Comparison of ENCODE assay signal across 9 mouse cellular contexts in the genomic region with DNA sequence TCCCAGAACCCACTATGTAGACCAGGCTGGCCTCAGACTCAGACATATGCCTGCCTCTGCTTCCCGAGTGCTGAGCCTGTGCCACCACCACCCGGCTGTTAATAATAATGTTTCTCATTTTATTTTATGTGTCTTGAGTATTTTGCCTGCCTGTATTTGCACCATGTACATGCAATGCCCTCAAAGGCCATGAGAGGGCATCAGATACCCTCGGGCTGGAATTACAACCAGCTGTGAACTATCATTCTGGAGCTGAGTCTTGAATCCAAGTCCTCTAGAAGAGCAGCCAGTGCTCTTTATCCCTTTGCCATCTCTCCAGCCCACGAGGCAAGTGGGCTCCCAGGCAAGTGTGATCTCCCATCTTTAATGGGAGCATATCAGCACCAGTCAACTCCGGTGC. TPM values are rescaled to one million over a fixed set of nuclear protein-coding genes. Genes with fewer than 3 reads are reported as not detected.
DNase-seq lines count a peak whose midpoint lies in the region; ATAC-seq and TF ChIP-seq lines count a peak whose summit lies in the region.
"Had no signal": no experiment of that assay in that cellular context is flagged by ENCODE, and none has a peak within 500 bp of the region (broad histone marks: within the 10 kb centered on the region; RNA-seq: fewer than 3 reads in every experiment).

No protein-coding gene starts in this region.

- peak; percentile 59 for TF ChIP-seq CTCF in cortical plate, adult 2 months (IDR thresholded peaks at IDR 0.05; ENCODE audit: extremely low read depth, insufficient read depth, low read length)

- no peaks in the 10 kb centered on the region for H3K4me1 ChIP-seq in kidney, embryonic 14.5 days (ENCODE audit: control insufficient read depth, insufficient read depth, low read length)
- H3K4me1 ChIP-seq in ES-E14 (ENCODE audit: control insufficient read depth in 2 of 2, insufficient read depth in 2 of 2, low read length in 2 of 2, poor library complexity in 1 of 2): peaks cover 0 to 3% of the 10 kb centered on the region in 2 experiments; a peak in 1 of 4 replicates
- no peaks in the 10 kb centered on the region for H3K4me1 ChIP-seq in cortical plate, adult 2 months (ENCODE audit: control insufficient read depth, insufficient read depth, low read length)

- H3K4me3 ChIP-seq in kidney, embryonic 14.5 days (ENCODE audit: low read length): no peak overlapping the region
- no peak overlapping the region for H3K4me3 ChIP-seq in ES-E14 (ENCODE audit: insufficient read depth in 1 of 2, low read depth in 1 of 2, low read length in 2 of 2, poor library complexity in 1 of 2, severe bottlenecking in 1 of 2)
- H3K4me3 ChIP-seq in cortical plate, adult 2 months (ENCODE audit: insufficient read depth, low read length): no peak overlapping the region

- no peak overlapping the region for H3K4me2 ChIP-seq in kidney, embryonic 14.5 days (replicated peaks; ENCODE audit: low read depth, low read length)

- no peak for ATAC-seq in kidney, embryonic 14.5 days (ENCODE audit: low FRiP score, low TSS enrichment)
- ATAC-seq in erythroblast, adult 5-6 weeks (replicated peaks; ENCODE audit: low FRiP score, poor library complexity, severe bottlenecking): no peak

- no peak overlapping the region for H3K9ac ChIP-seq in kidney, embryonic 14.5 days (ENCODE audit: low read depth, low read length)
- H3K9ac ChIP-seq in ES-E14 (ENCODE audit: insufficient read depth, low read depth, low read length, poor library complexity, severe bottlenecking): no peak overlapping the region

- in situ Hi-C loops in ES-E14 (cut with MboI; ENCODE audit: low sequenced_read_pairs in 2 of 2, unreplicated experiment in 2 of 2): no loop called here

- H3K36me3 ChIP-seq in kidney, embryonic 14.5 days (ENCODE audit: control insufficient read depth, insufficient read depth, low read length): no peaks in the 10 kb centered on the region
- no peaks in the 10 kb centered on the region for H3K36me3 ChIP-seq in ES-E14 (ENCODE audit: control insufficient read depth, insufficient read depth, low read length, poor library complexity, severe bottlenecking)

- WGBS in kidney, embryonic 14.5 days: 45% methylated on average over 5 of the region's 5 CpGs

- no peak for TF ChIP-seq POLR2A in cortical plate, adult 2 months (IDR thresholded peaks at IDR 0.05; ENCODE audit: extremely low read depth, insufficient read depth, low read length)

- H3K9me3 ChIP-seq in kidney, embryonic 14.5 days (ENCODE audit: control insufficient read depth, low read length): no peaks in the 10 kb centered on the region
- H3K9me3 ChIP-seq in ES-E14 (ENCODE audit: control insufficient read depth, insufficient read depth, low read depth, low read length): no peaks in the 10 kb centered on the region

- H3K27ac ChIP-seq in kidney, embryonic 14.5 days (ENCODE audit: low read depth, low read length): no peak overlapping the region
- no peak overlapping the region for H3K27ac ChIP-seq in ES-E14 (ENCODE audit: insufficient read depth, low read depth, low read length, poor library complexity, severe bottlenecking)
- H3K27ac ChIP-seq in cortical plate, adult 2 months (ENCODE audit: insufficient read depth, low read length): no peak overlapping the region

- H3K27me3 ChIP-seq in kidney, embryonic 14.5 days (ENCODE audit: control insufficient read depth, insufficient read depth, low read length): no peaks in the 10 kb centered on the region; the same call in 1 of the 2 replicates

- peak; percentile 33 for DNase-seq in kidney, adult 11 months
- DNase-seq in A20 (ENCODE audit: low read depth, low spot score) (peak; percentile 69), ES-E14 (ENCODE audit: low read depth, low spot score) (peak; percentile 47)
- DNase-seq in kidney, postnatal 4 days: peak; percentile 65 to 70
- peak; percentile 36 for DNase-seq in thymus, postnatal 0 days (ENCODE audit: low spot score)

TF ChIP-seq in ES-E14, 5 proteins besides CTCF, POLR2A, EP300 and RAD21:
- TF ChIP-seq ZC3H11A (IDR thresholded peaks at IDR 0.05; ENCODE audit: borderline replicate concordance, low read depth, low read length): no peak
- no peak for TF ChIP-seq HCFC1 (IDR thresholded peaks at IDR 0.05; ENCODE audit: borderline replicate concordance, insufficient read depth, low read length)
- TF ChIP-seq MAFK (IDR thresholded peaks at IDR 0.05; ENCODE audit: insufficient read depth, low read depth, low read length): no peak
- TF ChIP-seq CHD2 (IDR thresholded peaks at IDR 0.05; ENCODE audit: low read depth, low read length): no peak
- no peak for TF ChIP-seq ZNF384 (IDR thresholded peaks at IDR 0.05; ENCODE audit: low read depth, low read length)

RNA-seq across cellular contexts. Expression of a gene that starts 10.2 kb away (rescaled TPM):
- polyA plus RNA-seq in kidney, embryonic 14.5 days (2014; fragmentation: Nextera tagmentation; extraction: Ambion mirVana): 13.1 and 18.5 TPM in 2 replicates
- total RNA-seq in ES-E14 (2012; rRNA removed): 21.4 and 29.0 TPM in 2 replicates
- 13.6 and 14.7 TPM in 2 replicates for polyA plus RNA-seq in cortical plate, adult 2 months (2012; rRNA removed)
- 6.8 and 8.3 TPM in 2 replicates for polyA plus RNA-seq in thymus, postnatal 0 days (2015; fragmentation: Nextera tagmentation; extraction: Ambion mirVana)
- 1.3 TPM in 1 of 2 replicates, not detected in the other for total RNA-seq in erythroblast, adult 5-6 weeks (2015; ENCODE audit: low replicate concordance)
- 0.84 TPM in 1 of 2 replicates, not detected in the other for total RNA-seq in erythroblast, adult 5-6 weeks (2017; ENCODE audit: low replicate concordance)

RNA-seq across cellular contexts. Expression of a gene that starts 33.3 kb away (rescaled TPM):
- 0.07 and 0.45 TPM in 2 replicates for polyA plus RNA-seq in kidney, embryonic 14.5 days (2014; fragmentation: Nextera tagmentation; extraction: Ambion mirVana)
- 0.13 TPM in 1 of 2 replicates, not detected in the other for total RNA-seq in ES-E14 (2012; rRNA removed)
- polyA plus RNA-seq in cortical plate, adult 2 months (2012; rRNA removed): 0.04 TPM in 1 of 2 replicates, not detected in the other
- polyA plus RNA-seq in thymus, postnatal 0 days (2015; fragmentation: Nextera tagmentation; extraction: Ambion mirVana): 0.43 and 0.76 TPM in 2 replicates
- 1.0 TPM in 1 of 2 replicates, not detected in the other for total RNA-seq in erythroblast, adult 5-6 weeks (2015; ENCODE audit: low replicate concordance)
- not detected in 2 replicates for total RNA-seq in erythroblast, adult 5-6 weeks (2017; ENCODE audit: low replicate concordance)
- polyA plus RNA-seq: frontal cortex, adult 2 months had no signal

RNA-seq across cellular contexts. Expression of a gene that starts 42.2 kb away (rescaled TPM):
- polyA plus RNA-seq in kidney, embryonic 14.5 days (2014; fragmentation: Nextera tagmentation; extraction: Ambion mirVana): 1.4 and 1.7 TPM in 2 replicates
- total RNA-seq in ES-E14 (2012; rRNA removed): 3.7 and 5.0 TPM in 2 replicates
- 26.2 and 27.0 TPM in 2 replicates for polyA plus RNA-seq in cortical plate, adult 2 months (2012; rRNA removed)
- polyA plus RNA-seq in thymus, postnatal 0 days (2015; fragmentation: Nextera tagmentation; extraction: Ambion mirVana): 0.17 and 0.31 TPM in 2 replicates
- not detected in 2 replicates for total RNA-seq in erythroblast, adult 5-6 weeks (2015; ENCODE audit: low replicate concordance)
- not detected in 2 replicates for total RNA-seq in erythroblast, adult 5-6 weeks (2017; ENCODE audit: low replicate concordance)

RNA-seq across cellular contexts. Expression of a gene that starts 43.6 kb away (rescaled TPM):
- 0.73 and 0.84 TPM in 2 replicates for polyA plus RNA-seq in kidney, embryonic 14.5 days (2014; fragmentation: Nextera tagmentation; extraction: Ambion mirVana)
- 0.26 TPM in 1 of 2 replicates, not detected in the other for total RNA-seq in ES-E14 (2012; rRNA removed)
- polyA plus RNA-seq in cortical plate, adult 2 months (2012; rRNA removed): 159 and 182 TPM in 2 replicates
- 5.2 and 5.8 TPM in 2 replicates for polyA plus RNA-seq in thymus, postnatal 0 days (2015; fragmentation: Nextera tagmentation; extraction: Ambion mirVana)
- not detected in 2 replicates for total RNA-seq in erythroblast, adult 5-6 weeks (2015; ENCODE audit: low replicate concordance)
- not detected in 2 replicates for total RNA-seq in erythroblast, adult 5-6 weeks (2017; ENCODE audit: low replicate concordance)

RNA-seq across cellular contexts. Expression of a gene that starts 47.9 kb away (rescaled TPM):
- polyA plus RNA-seq in kidney, embryonic 14.5 days (2014; fragmentation: Nextera tagmentation; extraction: Ambion mirVana): not detected in 2 replicates
- 0.31 and 0.32 TPM in 2 replicates for total RNA-seq in ES-E14 (2012; rRNA removed)
- polyA plus RNA-seq in cortical plate, adult 2 months (2012; rRNA removed): 3.3 and 4.3 TPM in 2 replicates
- 0.17 TPM in 1 of 2 replicates, not detected in the other for polyA plus RNA-seq in thymus, postnatal 0 days (2015; fragmentation: Nextera tagmentation; extraction: Ambion mirVana)
- total RNA-seq in erythroblast, adult 5-6 weeks (2015; ENCODE audit: low replicate concordance): not detected in 2 replicates
- total RNA-seq in erythroblast, adult 5-6 weeks (2017; ENCODE audit: low replicate concordance): not detected in 2 replicates
